Mouse (Mus musculus) hindbrain, embryonic 12.5 days (tissue): ENCODE results near the gene Scel. TPM values are rescaled to one million over a fixed set of nuclear protein-coding genes. Genes with fewer than 3 reads are reported as not detected.

ENCODE experiments used
- microRNA-seq: library from miRNA; unstranded; fragments of <30 nt; microRNA quantifications from one replicate; pipeline ENCODE4, GENCODE M21; 2017
- polyA plus RNA-seq: library from polyadenylated mRNA; unstranded; fragments of >200 nt; fragmentation: Nextera tagmentation; extraction: Ambion mirVana; gene quantifications from 2 replicates; pipeline ENCODE4 v1.2.1, GENCODE M21; 2016

Gene Scel
- polyA plus RNA-seq, 1 experiment from 2014 or later = 0.12 TPM

Small RNA genes lying within 50 kb of the gene (microRNA-seq; reads per million reads assigned to microRNA genes)
- not detected for gene Gm22877

Other genes with a start within 250 kb of the Scel start
- gene Mycbp2, start 166.5 kb upstream of the Scel start, polyA plus RNA-seq = 41.5 and 44.3 TPM in 2 replicates
- gene Slain1, start 136.9 kb downstream of the Scel start, polyA plus RNA-seq = 19.9 and 22.8 TPM in 2 replicates